Comparison of ENCODE assay signal across 8 mouse cellular contexts in the genomic region with DNA sequence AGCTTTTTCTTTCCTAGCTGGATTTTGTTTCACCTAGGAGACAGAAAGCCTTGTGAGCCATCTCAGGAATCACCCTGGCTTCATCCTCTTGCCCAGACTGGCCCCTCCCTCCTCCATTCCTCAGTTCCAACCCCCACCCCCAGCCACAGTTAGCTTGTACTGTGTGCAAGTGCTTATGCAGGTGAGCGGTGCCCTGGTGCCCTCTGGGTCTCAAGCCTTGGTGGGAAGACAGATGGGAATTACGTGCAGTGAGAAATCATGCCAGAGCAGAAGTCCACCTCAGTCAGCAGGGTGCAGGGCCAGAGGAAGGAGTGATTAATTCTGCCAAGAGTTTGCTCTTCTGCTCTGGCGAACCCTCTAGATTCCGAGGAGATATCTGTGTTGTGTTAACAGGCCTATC.
DNase-seq lines count a peak whose midpoint lies in the region; ATAC-seq and TF ChIP-seq lines count a peak whose summit lies in the region.

No protein-coding gene starts in this region.

- no peak overlapping the region for H3K4me3 ChIP-seq in heart, embryonic 13.5 days
- no peak overlapping the region for H3K4me3 ChIP-seq in lung, embryonic 14.5 days (ENCODE audit: low read depth, low read length)

- no peak overlapping the region for H3K4me2 ChIP-seq in heart, embryonic 13.5 days
- no peak overlapping the region for H3K4me2 ChIP-seq in lung, embryonic 14.5 days

- H3K36me3 ChIP-seq in heart, embryonic 13.5 days, result peaks cover 8% of the 10 kb centered on the region; the same call in 1 of the 2 replicates
- no peaks in the 10 kb centered on the region for H3K36me3 ChIP-seq in lung, embryonic 14.5 days (ENCODE audit: insufficient read depth)

- no peaks in the 10 kb centered on the region for H3K27me3 ChIP-seq in heart, embryonic 13.5 days (replicated peaks)
- H3K27me3 ChIP-seq in lung, embryonic 14.5 days (ENCODE audit: insufficient read depth, low read length), result no peaks in the 10 kb centered on the region

- ATAC-seq in heart, embryonic 13.5 days (ENCODE audit: extremely low read depth, insufficient number of reproducible peaks, low FRiP score, low TSS enrichment), result no peak
- ATAC-seq in lung, embryonic 14.5 days (ENCODE audit: insufficient read depth), result no peak
- ATAC-seq in megakaryocyte-erythroid progenitor cell, adult 5-6 weeks (replicated peaks; ENCODE audit: low FRiP score, low TSS enrichment, poor library complexity, severe bottlenecking), result 0 out of 2 replicates have a peak, but pooled peaks have one; percentile 3
- ATAC-seq in frontal cortex, adult (ENCODE audit: low TSS enrichment), result no peak

- TF ChIP-seq CTCF in lung, embryonic 14.5 days (IDR thresholded peaks at IDR 0.05; ENCODE audit: low read depth), result no peak

- DNase-seq in heart, postnatal 10 days, result no peak
- no peak for DNase-seq in lung, embryonic 14.5 days
- no peak for DNase-seq in lung, postnatal 4 days
- peak; percentile 59 to 73 for DNase-seq in cerebellum, postnatal 14 days
- DNase-seq in B cell, adult 2 months, result no peak

- 32% methylated on average over 4 of the region's 4 CpGs for WGBS in heart, embryonic 13.5 days
- 39% methylated on average over 4 of the region's 4 CpGs for WGBS in lung, embryonic 14.5 days

- peaks cover 73% of the 10 kb centered on the region for H3K4me1 ChIP-seq in heart, embryonic 13.5 days
- peaks cover 29% of the 10 kb centered on the region for H3K4me1 ChIP-seq in lung, embryonic 14.5 days (ENCODE audit: insufficient read depth)

- H3K9ac ChIP-seq in heart, embryonic 13.5 days, result no peak overlapping the region
- no peak overlapping the region for H3K9ac ChIP-seq in lung, embryonic 14.5 days

- no peaks in the 10 kb centered on the region for H3K9me3 ChIP-seq in heart, embryonic 13.5 days
- H3K9me3 ChIP-seq in lung, embryonic 14.5 days (ENCODE audit: low read depth, low read length), result no peaks in the 10 kb centered on the region

- H3K27ac ChIP-seq in heart, embryonic 13.5 days (replicated peaks), result peak overlapping the region; percentile 79
- H3K27ac ChIP-seq in lung, embryonic 14.5 days (ENCODE audit: low read depth), result peak overlapping the region; percentile 49; the same call in 1 of the 2 replicates

- intact Hi-C loops in heart, postnatal 10 days (cut with DNase I), result no loop called here

Comparison
In these comparisons a context has a peak if more than half of its experiments do, and no peak if none do; other contexts are left out.
1. DNase-seq: peak in cerebellum, postnatal 14 days (2 of 2); none in heart, postnatal 10 days (0 of 2), lung, embryonic 14.5 days (single experiment), lung, postnatal 4 days (0 of 2) and B cell, adult 2 months (0 of 2).